Mouse (Mus musculus): Measurements from ENCODE around the gene Upp2. TPM values are rescaled to one million over a fixed set of nuclear protein-coding genes. Genes with fewer than 3 reads are reported as not detected.

Upp2 gene
- polyA plus RNA-seq, 1 experiment from 2014 or later = 8.8 TPM

GRCm38 (mm10) chr2:58614851-58615250, 47.8 kb downstream of the Upp2 start:
- Histone ChIP-seq H3K4me1 (ENCODE audit: control insufficient read depth, insufficient read depth, low read length) (no peaks in the 10 kb centered on the region), H3K9me3 (ENCODE audit: control insufficient read depth, low read length) (no peaks in the 10 kb centered on the region), H3K4me3 (ENCODE audit: low read depth, low read length) (no peak overlapping the region), H3K4me2 (ENCODE audit: low read depth) (no peak overlapping the region), H3K9ac (ENCODE audit: low read length) (no peak overlapping the region), H3K27ac (ENCODE audit: low read depth, low read length) (no peak overlapping the region), H3K36me3 (ENCODE audit: control insufficient read depth, insufficient read depth, low read length) (no peaks in the 10 kb centered on the region), H3K27me3 (ENCODE audit: control insufficient read depth, insufficient read depth, low read length) (no peaks in the 10 kb centered on the region)
- DNase-seq (ENCODE audit: low spot score) (no peak), ATAC-seq (ENCODE audit: insufficient read depth, low FRiP score, low TSS enrichment) (no peak)
- 95% methylated on average over 8 of the region's 8 CpGs for WGBS

GRCm38 (mm10) chr2:58615766-58616165, 48.7 kb downstream of the Upp2 start:
- Histone ChIP-seq H3K27me3 (ENCODE audit: control insufficient read depth, insufficient read depth, low read length) (no peaks in the 10 kb centered on the region), H3K27ac (ENCODE audit: low read depth, low read length) (no peak overlapping the region), H3K4me1 (ENCODE audit: control insufficient read depth, insufficient read depth, low read length) (no peaks in the 10 kb centered on the region), H3K36me3 (ENCODE audit: control insufficient read depth, insufficient read depth, low read length) (no peaks in the 10 kb centered on the region), H3K4me3 (ENCODE audit: low read depth, low read length) (no peak overlapping the region), H3K4me2 (ENCODE audit: low read depth) (no peak overlapping the region), H3K9me3 (ENCODE audit: control insufficient read depth, low read length) (no peaks in the 10 kb centered on the region), H3K9ac (ENCODE audit: low read length) (no peak overlapping the region)
- WGBS = 95% methylated on average over 5 of the region's 5 CpGs
- DNase-seq (ENCODE audit: low spot score) (no peak), ATAC-seq (ENCODE audit: insufficient read depth, low FRiP score, low TSS enrichment) (no peak)

- no peak for ATAC-seq (ENCODE audit: insufficient read depth, low FRiP score, low TSS enrichment)
- Histone ChIP-seq H3K9ac (ENCODE audit: low read length) (no peak overlapping the region), H3K36me3 (ENCODE audit: control insufficient read depth, insufficient read depth, low read length) (no peaks in the 10 kb centered on the region), H3K4me2 (ENCODE audit: low read depth) (no peak overlapping the region), H3K9me3 (ENCODE audit: control insufficient read depth, low read length) (no peaks in the 10 kb centered on the region), H3K27me3 (ENCODE audit: control insufficient read depth, insufficient read depth, low read length) (0 out of 2 replicates have a peak, but pooled peaks cover 2% of the 10 kb centered on the region), H3K4me1 (ENCODE audit: control insufficient read depth, insufficient read depth, low read length) (no peaks in the 10 kb centered on the region), H3K4me3 (ENCODE audit: low read depth, low read length) (no peak overlapping the region), H3K27ac (ENCODE audit: low read depth, low read length) (no peak overlapping the region)
- WGBS = 64% methylated on average over 12 of the region's 12 CpGs
- DNase-seq (ENCODE audit: low spot score) = no peak
Measured at GRCm38 (mm10) chr2:58625186-58625585, 58.1 kb downstream of the Upp2 start.

- no peaks in the 10 kb centered on the region for H3K4me1 ChIP-seq (ENCODE audit: control insufficient read depth, insufficient read depth, low read length)
- DNase-seq (ENCODE audit: low spot score) = no peak
- 8% methylated on average over 2 of the region's 2 CpGs for WGBS
- H3K9me3 ChIP-seq (ENCODE audit: control insufficient read depth, low read length) = no peaks in the 10 kb centered on the region
- 0 out of 2 replicates have a peak, but pooled peaks have one; percentile 25 for ATAC-seq (ENCODE audit: insufficient read depth, low FRiP score, low TSS enrichment)
- H3K4me2 ChIP-seq (ENCODE audit: low read depth) = no peak overlapping the region
- 0 out of 2 replicates have a peak, but pooled peaks cover 2% of the 10 kb centered on the region for H3K27me3 ChIP-seq (ENCODE audit: control insufficient read depth, insufficient read depth, low read length)
- H3K36me3 ChIP-seq (ENCODE audit: control insufficient read depth, insufficient read depth, low read length) = no peaks in the 10 kb centered on the region
- no peak overlapping the region for H3K4me3 ChIP-seq (ENCODE audit: low read depth, low read length)
- no peak overlapping the region for H3K9ac ChIP-seq (ENCODE audit: low read length)
- no peak overlapping the region for H3K27ac ChIP-seq (ENCODE audit: low read depth, low read length)
Measured at GRCm38 (mm10) chr2:58625681-58626080, 58.6 kb downstream of the Upp2 start.

DNA sequence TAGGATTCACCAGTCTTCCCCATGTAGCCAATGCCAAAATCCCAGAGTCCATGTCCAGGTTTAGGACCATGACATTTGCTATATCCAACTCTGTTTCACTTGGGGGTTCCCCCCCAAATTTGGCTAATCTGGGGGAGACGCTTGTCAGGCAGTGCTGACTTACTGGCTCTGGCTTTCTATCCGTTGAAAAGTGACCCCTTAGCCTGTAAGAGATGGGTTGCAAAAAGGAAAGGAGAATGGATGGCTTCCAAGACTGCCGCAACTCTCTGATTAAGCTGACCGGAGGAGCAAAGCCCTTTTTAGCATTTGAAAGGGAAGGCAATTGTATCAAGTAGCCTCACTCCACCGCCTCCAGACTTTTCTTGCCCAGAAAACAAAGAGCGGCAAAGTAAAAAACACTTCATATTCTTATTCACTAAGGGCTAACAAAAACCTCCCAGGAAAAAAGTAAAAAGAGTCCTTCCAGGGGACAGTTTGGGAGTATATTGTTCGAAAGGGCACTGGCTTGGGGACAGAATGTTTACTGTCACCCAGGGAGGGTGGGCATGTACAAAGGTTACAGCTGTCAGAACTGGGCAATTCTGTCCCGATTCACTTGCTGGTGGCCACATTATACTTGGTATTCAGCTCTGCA, 59.2 kb downstream of the Upp2 start:
- peak; percentile 46; the same call in 1 of the 2 replicates for ATAC-seq (ENCODE audit: insufficient read depth, low FRiP score, low TSS enrichment)
- no peak overlapping the region for H3K4me3 ChIP-seq (ENCODE audit: low read depth, low read length)
- H3K4me2 ChIP-seq (ENCODE audit: low read depth) = no peak overlapping the region
- peak; percentile 17 for DNase-seq (ENCODE audit: low spot score)
- 12% methylated on average over 8 of the region's 8 CpGs for WGBS
- no peaks in the 10 kb centered on the region for H3K9me3 ChIP-seq (ENCODE audit: control insufficient read depth, low read length)
- H3K27ac ChIP-seq (ENCODE audit: low read depth, low read length) = no peak overlapping the region
- H3K4me1 ChIP-seq (ENCODE audit: control insufficient read depth, insufficient read depth, low read length) = no peaks in the 10 kb centered on the region
- no peaks in the 10 kb centered on the region for H3K36me3 ChIP-seq (ENCODE audit: control insufficient read depth, insufficient read depth, low read length)
- H3K27me3 ChIP-seq (ENCODE audit: control insufficient read depth, insufficient read depth, low read length) = 0 out of 2 replicates have a peak, but pooled peaks cover 2% of the 10 kb centered on the region
- no peak overlapping the region for H3K9ac ChIP-seq (ENCODE audit: low read length)

DNA sequence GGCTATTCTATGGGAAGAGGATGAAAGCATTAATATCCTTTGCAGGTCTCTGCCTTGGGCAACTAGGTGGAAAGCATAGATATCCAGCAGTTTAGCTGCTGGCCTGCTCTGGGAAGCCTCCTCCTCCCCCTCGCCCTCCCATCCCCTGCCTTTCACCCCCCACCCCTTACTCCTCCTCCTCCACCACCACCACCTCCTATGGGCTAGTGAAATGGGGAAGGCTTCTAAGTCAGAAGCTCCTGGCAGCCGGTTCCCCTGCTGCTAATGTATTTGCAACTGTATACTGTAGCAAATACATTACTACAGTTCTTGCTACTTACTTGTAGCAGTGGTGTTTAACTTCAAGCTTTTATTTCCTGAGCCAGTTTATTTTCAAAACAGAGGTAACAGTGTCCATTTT, 60.9 kb downstream of the Upp2 start:
- no peaks in the 10 kb centered on the region for H3K9me3 ChIP-seq (ENCODE audit: control insufficient read depth, low read length)
- H3K27ac ChIP-seq (ENCODE audit: low read depth, low read length) = no peak overlapping the region
- H3K36me3 ChIP-seq (ENCODE audit: control insufficient read depth, insufficient read depth, low read length) = no peaks in the 10 kb centered on the region
- no peaks in the 10 kb centered on the region for H3K4me1 ChIP-seq (ENCODE audit: control insufficient read depth, insufficient read depth, low read length)
- no peak overlapping the region for H3K4me3 ChIP-seq (ENCODE audit: low read depth, low read length)
- ATAC-seq (ENCODE audit: insufficient read depth, low FRiP score, low TSS enrichment) (no peak), DNase-seq (ENCODE audit: low spot score) (no peak)
- no peak overlapping the region for H3K9ac ChIP-seq (ENCODE audit: low read length)
- no peak overlapping the region for H3K4me2 ChIP-seq (ENCODE audit: low read depth)
- WGBS = 15% methylated on average over 2 of the region's 2 CpGs
- H3K27me3 ChIP-seq (ENCODE audit: control insufficient read depth, insufficient read depth, low read length) = 0 out of 2 replicates have a peak, but pooled peaks cover 2% of the 10 kb centered on the region

- no peak overlapping the region for H3K4me2 ChIP-seq (ENCODE audit: low read depth)
- H3K4me3 ChIP-seq (ENCODE audit: low read depth, low read length) = no peak overlapping the region
- ATAC-seq (ENCODE audit: insufficient read depth, low FRiP score, low TSS enrichment) (no peak), DNase-seq (ENCODE audit: low spot score) (no peak)
- H3K27ac ChIP-seq (ENCODE audit: low read depth, low read length) = no peak overlapping the region
- H3K36me3 ChIP-seq (ENCODE audit: control insufficient read depth, insufficient read depth, low read length) = no peaks in the 10 kb centered on the region
- H3K4me1 ChIP-seq (ENCODE audit: control insufficient read depth, insufficient read depth, low read length) = no peaks in the 10 kb centered on the region
- WGBS = 44% methylated on average over 3 of the region's 3 CpGs
- no peak overlapping the region for H3K9ac ChIP-seq (ENCODE audit: low read length)
- H3K27me3 ChIP-seq (ENCODE audit: control insufficient read depth, insufficient read depth, low read length) = 0 out of 2 replicates have a peak, but pooled peaks cover 2% of the 10 kb centered on the region
- no peaks in the 10 kb centered on the region for H3K9me3 ChIP-seq (ENCODE audit: control insufficient read depth, low read length)
Measured at GRCm38 (mm10) chr2:58628993-58629392, 61.9 kb downstream of the Upp2 start.

DNA sequence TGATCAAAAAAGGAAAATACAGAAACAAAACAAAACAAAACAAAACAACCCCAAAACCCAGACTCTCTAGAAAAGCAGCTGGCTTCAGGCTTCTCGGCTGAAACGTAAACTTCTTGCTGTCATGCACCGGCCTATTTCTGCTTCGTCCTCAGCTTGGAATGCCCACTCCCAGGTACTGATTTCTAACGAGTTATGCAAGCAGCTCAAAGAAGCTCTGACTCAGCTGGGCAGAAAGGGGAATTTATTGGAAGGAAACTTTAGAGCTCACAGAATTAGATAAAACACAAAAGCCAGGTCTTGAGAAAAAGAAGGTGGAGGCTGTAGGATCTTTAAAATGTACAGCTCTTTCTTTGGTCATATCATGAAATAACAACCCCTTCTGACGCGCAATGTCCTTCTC, 62.3 kb downstream of the Upp2 start:
- Histone ChIP-seq H3K4me2 (ENCODE audit: low read depth) (no peak overlapping the region), H3K36me3 (ENCODE audit: control insufficient read depth, insufficient read depth, low read length) (no peaks in the 10 kb centered on the region), H3K4me3 (ENCODE audit: low read depth, low read length) (no peak overlapping the region), H3K4me1 (ENCODE audit: control insufficient read depth, insufficient read depth, low read length) (no peaks in the 10 kb centered on the region), H3K9ac (ENCODE audit: low read length) (no peak overlapping the region), H3K27ac (ENCODE audit: low read depth, low read length) (no peak overlapping the region), H3K27me3 (ENCODE audit: control insufficient read depth, insufficient read depth, low read length) (0 out of 2 replicates have a peak, but pooled peaks cover 2% of the 10 kb centered on the region), H3K9me3 (ENCODE audit: control insufficient read depth, low read length) (no peaks in the 10 kb centered on the region)
- 59% methylated on average over 7 of the region's 7 CpGs for WGBS
- DNase-seq (ENCODE audit: low spot score) (no peak), ATAC-seq (ENCODE audit: insufficient read depth, low FRiP score, low TSS enrichment) (no peak)

- ATAC-seq (ENCODE audit: insufficient read depth, low FRiP score, low TSS enrichment) = no peak
- DNase-seq (ENCODE audit: low spot score) = no peak
- no peaks in the 10 kb centered on the region for H3K4me1 ChIP-seq (ENCODE audit: control insufficient read depth, insufficient read depth, low read length)
- WGBS = 94% methylated on average over 11 of the region's 11 CpGs
- no peak overlapping the region for H3K9ac ChIP-seq (ENCODE audit: low read length)
- no peak overlapping the region for H3K27ac ChIP-seq (ENCODE audit: low read depth, low read length)
- no peaks in the 10 kb centered on the region for H3K27me3 ChIP-seq (ENCODE audit: control insufficient read depth, insufficient read depth, low read length)
- H3K9me3 ChIP-seq (ENCODE audit: control insufficient read depth, low read length) = no peaks in the 10 kb centered on the region
- no peaks in the 10 kb centered on the region for H3K36me3 ChIP-seq (ENCODE audit: control insufficient read depth, insufficient read depth, low read length)
- H3K4me3 ChIP-seq (ENCODE audit: low read depth, low read length) = no peak overlapping the region
- H3K4me2 ChIP-seq (ENCODE audit: low read depth) = no peak overlapping the region
Measured at GRCm38 (mm10) chr2:58633791-58634190, 66.7 kb downstream of the Upp2 start.
